Mouse (Mus musculus) erythroblast, embryonic 14.5 days (primary cell): Measurements from ENCODE around the gene Slc4a1.

Experiments
- GATA1 ChIP-seq: IDR thresholded peaks from 2 replicates; pipeline ENCODE4 v1.6.1; 2012; ENCODE audit warnings: low read length, inconsistent platforms, mixed read lengths
- TAL1 ChIP-seq: IDR thresholded peaks from 3 replicates; pipeline ENCODE4 v1.6.1; 2012; ENCODE audit warnings: low read length, inconsistent platforms, mixed read lengths

DNA sequence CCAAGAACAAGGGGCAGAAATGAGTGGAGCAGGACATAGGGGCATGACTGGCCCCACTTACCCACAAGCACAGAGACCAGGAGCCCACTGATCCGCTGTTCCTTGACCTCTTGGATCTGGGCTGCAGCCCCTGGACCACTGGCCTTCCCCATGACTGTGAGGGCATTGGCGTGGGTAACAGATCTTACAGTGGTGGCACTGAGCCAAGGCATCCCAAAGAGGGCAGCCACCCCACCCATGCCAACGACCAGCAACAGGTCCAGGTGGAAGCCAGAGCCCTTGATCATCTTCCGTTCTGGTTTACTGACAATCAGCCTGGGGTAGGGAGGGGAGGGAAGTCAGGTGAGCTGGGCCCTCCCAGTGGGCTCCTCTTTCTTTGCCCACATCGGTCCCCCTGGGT, 13.6 kb downstream of the Slc4a1 start:
- TF ChIP-seq TAL1: no peak
- TF ChIP-seq GATA1: no peak
